Mouse (Mus musculus) megakaryocyte, embryonic 14.5 days (primary cell): ENCODE measurements around the gene Fam135a.

Experiments used
- FLI1 ChIP-seq: IDR thresholded peaks from 2 replicates; pipeline ENCODE4 v1.6.1; 2012; ENCODE audit warnings: low read length, inconsistent platforms, mixed read lengths
- GATA1 ChIP-seq: IDR thresholded peaks from 3 replicates; pipeline ENCODE4 v1.6.1; 2012; ENCODE audit warnings: mixed read lengths, low read length, inconsistent platforms, borderline replicate concordance

DNA sequence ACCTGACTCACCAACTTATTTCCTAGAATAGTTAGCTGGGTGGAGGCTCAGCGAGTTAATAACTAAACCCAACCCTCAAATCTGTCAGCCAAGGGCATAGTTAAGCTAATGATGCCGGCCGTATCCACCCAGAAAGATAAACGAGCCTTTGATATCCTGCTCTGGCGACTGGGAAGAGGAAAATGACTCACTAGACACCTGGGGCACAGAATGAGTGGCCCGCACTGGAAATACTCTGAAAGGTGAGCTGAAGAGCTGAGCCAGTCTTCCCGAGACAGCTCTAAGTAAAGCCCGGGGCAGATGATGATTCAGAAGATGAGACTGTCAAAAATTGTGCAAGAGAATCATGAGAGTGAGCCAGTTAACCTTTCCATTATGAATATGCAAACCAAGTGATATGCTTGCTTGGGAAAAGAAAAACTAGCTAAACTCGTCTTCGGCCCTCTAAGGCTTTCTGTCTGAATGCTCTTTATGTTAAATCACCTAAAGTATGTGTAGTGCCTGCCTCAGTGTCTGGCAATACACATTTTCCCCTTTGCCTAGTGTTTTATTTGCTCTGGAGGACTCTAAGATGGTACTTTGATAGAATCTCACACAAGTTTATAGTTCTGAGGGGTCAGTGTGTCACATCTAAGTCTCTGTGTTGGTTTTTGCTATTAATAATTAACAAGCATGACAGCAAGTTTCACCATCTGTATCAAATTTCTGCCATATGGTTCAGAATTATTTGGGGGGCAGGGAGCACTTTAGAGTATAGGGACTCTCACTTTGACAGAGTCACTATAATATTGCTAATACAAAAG is 8.0 kb upstream of the Fam135a start:
- TF ChIP-seq GATA1, result no peak
- TF ChIP-seq FLI1, result no peak
